Mouse (Mus musculus) hematopoietic multipotent progenitor cell, adult 10-12 weeks (in vitro differentiated cells): Measurements from ENCODE around the gene Prokr2. TPM values are rescaled to one million over a fixed set of nuclear protein-coding genes. Genes with fewer than 3 reads are reported as not detected.

Experiments used
- polyA plus RNA-seq: library from polyadenylated mRNA; stranded (reverse); fragments of >175 nt; gene quantifications from 2 replicates; pipeline ENCODE4 v1.2.3, GENCODE M21; 2012; ENCODE audit warnings: low replicate concordance

Prokr2 gene
- 0.19 TPM in 1 of 2 replicates, not detected in the other for polyA plus RNA-seq

DNA sequence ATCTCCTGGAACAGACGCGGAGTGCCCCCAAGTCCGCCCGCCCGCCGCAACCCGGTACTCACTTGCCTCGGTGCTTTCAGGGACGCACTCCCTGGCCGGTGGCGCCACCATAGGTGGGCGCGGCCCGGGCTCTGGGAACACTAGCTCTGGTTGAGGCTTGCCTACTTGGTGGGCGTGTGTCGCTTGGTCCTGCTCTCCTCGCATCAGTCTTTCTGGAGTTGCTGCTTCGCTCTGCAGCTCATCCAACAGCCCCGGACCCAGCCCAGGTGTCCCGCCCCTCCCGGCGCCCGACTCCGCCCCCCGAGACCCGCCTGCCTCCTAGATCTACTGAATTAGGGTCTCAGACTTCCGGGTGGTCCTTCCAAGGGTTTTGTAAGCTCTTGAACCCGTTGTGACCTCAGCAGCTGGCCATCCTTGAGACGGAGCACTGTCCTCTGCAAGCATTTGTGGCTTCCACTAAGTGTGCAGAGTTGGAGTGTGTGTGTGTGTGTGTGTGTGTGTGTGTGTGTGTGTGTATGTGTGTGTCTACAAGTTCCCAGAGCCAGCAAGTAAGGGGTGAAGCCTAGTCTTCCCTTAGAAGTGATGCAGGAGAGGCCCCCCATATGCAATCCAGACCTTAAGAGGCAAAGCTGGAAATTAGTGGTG is at the start of gene Prokr2:
Gene Prokr2 (minus strand): TSS at position 254 of the 645 bp plus-strand sequence.

Other genes starting within 250 kb of the Prokr2 start
- 3.9 and 10.8 TPM in 2 replicates for gene Slc23a2, start 240.3 kb downstream of the Prokr2 start, polyA plus RNA-seq
- 38.7 and 85.4 TPM in 2 replicates for gene Tmem230, start 137.6 kb downstream of the Prokr2 start, polyA plus RNA-seq
- gene Pcna, start 132.1 kb downstream of the Prokr2 start, polyA plus RNA-seq = 7.1 and 45.9 TPM in 2 replicates
- 23.2 and 29.6 TPM in 2 replicates for gene Cds2, start 122.3 kb downstream of the Prokr2 start, polyA plus RNA-seq
- gene Gpcpd1, start 202.3 kb upstream of the Prokr2 start, polyA plus RNA-seq = 103 and 169 TPM in 2 replicates